Mouse (Mus musculus): ENCODE measurements at regions not wholly inside any gene's neighbourhood (a gene's known extent, or its start where the extent isn't known, plus 50 kb on each side); places are given as distances from the start of the nearest gene placed in this dataset.

DNA sequence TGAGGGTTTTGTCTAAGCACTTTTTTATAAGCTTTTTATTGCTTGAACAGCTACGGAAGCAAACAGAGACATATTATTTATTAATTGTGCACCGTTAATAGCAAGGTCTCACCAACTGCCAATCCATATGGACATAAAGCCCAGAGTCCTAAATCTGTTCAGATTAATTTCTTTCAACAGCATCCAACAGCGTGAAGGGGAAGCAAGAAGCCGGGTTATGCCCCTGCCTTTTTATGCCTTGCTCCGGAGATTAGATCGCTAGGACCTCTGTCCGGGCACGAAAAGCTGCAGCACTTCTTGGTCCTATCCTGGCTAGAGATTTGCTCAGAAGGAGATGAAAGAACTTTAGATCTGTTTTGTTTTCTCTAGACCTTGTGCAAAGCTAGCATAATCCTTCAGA is 289.6 kb upstream of the Epha7 start:
- no peak for DNase-seq (ENCODE audit: low read depth, low spot score)

DNA sequence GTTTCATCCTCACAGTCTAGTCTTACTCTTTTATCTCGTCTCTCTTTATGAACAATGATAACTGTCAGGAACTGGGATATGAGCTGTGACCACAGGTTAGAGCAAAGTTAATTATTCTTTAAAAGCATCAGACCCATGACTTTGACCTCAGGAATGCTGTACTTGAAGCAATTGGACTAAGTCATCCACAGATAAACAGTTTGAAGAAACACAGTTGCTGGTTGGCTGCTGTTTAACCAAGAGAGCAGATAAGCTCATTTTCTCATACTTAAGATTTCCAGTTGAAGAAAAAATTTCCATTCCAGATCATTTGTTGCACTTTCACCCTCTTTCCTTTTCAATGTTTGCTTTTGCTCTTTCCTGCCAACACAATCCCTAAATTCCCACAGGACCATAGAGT is 270.7 kb upstream of the Epha7 start:
- no peak for DNase-seq (ENCODE audit: low read depth, low spot score)

GRCm38 (mm10) chr4:28542696-28543328 is 270.1 kb upstream of the Epha7 start:
- DNase-seq (ENCODE audit: low read depth, low spot score) = no peak

GRCm38 (mm10) chr4:28548231-28548836 is 264.6 kb upstream of the Epha7 start:
- DNase-seq (ENCODE audit: low read depth, low spot score) = peak; percentile 57

DNA sequence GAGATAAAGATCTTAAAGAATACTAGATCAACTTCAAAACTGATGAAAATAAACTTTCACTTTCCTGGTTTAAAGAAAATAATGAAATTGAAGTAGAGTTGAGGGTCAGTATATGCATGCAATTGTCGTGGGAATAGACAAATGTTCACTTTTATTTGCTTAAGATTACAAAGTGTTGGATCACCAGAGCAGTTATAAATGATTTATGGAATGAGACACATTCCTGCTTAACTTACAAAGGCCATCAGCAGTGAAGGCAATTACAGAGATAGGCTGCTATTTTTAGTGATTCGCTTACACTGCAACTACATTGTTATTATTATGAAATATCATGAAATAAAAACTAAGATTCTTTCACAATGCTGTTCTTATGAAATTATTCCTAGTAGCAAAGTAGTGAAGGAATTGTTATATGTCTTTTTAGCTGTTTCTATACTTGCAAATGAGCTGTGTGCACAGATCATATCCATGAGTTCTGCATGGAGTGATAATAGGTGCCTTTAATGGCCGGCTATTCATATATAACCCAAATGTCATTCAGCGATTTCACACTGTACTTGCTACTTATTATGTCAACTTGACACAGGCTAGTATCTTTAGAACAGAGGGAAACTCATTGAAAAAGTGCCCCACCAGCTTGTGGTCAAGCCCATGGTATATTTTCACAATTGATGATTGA is 241.7 kb upstream of the Epha7 start:
- DNase-seq (ENCODE audit: low read depth, low spot score) = no peak

- peak; percentile 41 for DNase-seq (ENCODE audit: low read depth, low spot score)
Measured at GRCm38 (mm10) chr4:28588745-28589530, 224.0 kb upstream of the Epha7 start.

Data from mesoderm, embryonic 11.5 days (tissue).